Mouse (Mus musculus) liver (tissue): ENCODE data around the gene Fgd3.

ENCODE experiments used
- DNase-seq: peaks from one replicate; pipeline ENCODE4 v3.0.0-alpha.2; 2020; ENCODE audit warnings: mixed read lengths

Gene Fgd3

GRCm38 (mm10) chr13:49320040-49320439 lies at the start of gene Fgd3:
Gene Fgd3 (minus strand): TSS chr13:49320311.
- DNase-seq: no peak

GRCm38 (mm10) chr13:49369404-49369803 lies 49.3 kb upstream of the Fgd3 start:
- DNase-seq: no peak

- DNase-seq: no peak
These were observed 47.7 kb upstream of the Fgd3 start for GRCm38 (mm10) chr13:49367657-49368440.

GRCm38 (mm10) chr13:49364716-49365115 lies 44.6 kb upstream of the Fgd3 start:
- DNase-seq: no peak

GRCm38 (mm10) chr13:49362804-49363203 lies 42.7 kb upstream of the Fgd3 start:
- no peak for DNase-seq

- DNase-seq: no peak
These were observed 42.3 kb upstream of the Fgd3 start for GRCm38 (mm10) chr13:49362364-49362763.

GRCm38 (mm10) chr13:49360906-49361406 lies 40.8 kb upstream of the Fgd3 start:
- no peak for DNase-seq

- no peak for DNase-seq
These were observed 38.1 kb upstream of the Fgd3 start for GRCm38 (mm10) chr13:49358184-49358583.

- no peak for DNase-seq
These were observed 37.4 kb upstream of the Fgd3 start for GRCm38 (mm10) chr13:49357367-49358026.

- DNase-seq: no peak
These were observed 36.0 kb upstream of the Fgd3 start for GRCm38 (mm10) chr13:49356090-49356489.

- DNase-seq: no peak
These were observed 35.5 kb upstream of the Fgd3 start for GRCm38 (mm10) chr13:49355461-49356061.

- DNase-seq: no peak
These were observed 33.9 kb upstream of the Fgd3 start for GRCm38 (mm10) chr13:49353991-49354507.

- DNase-seq: no peak
These were observed 33.3 kb upstream of the Fgd3 start for GRCm38 (mm10) chr13:49353422-49353821.

GRCm38 (mm10) chr13:49352581-49353159 lies 32.6 kb upstream of the Fgd3 start:
- no peak for DNase-seq

- no peak for DNase-seq
These were observed 29.9 kb upstream of the Fgd3 start for GRCm38 (mm10) chr13:49349836-49350505.

GRCm38 (mm10) chr13:49349335-49349734 lies 29.2 kb upstream of the Fgd3 start:
- DNase-seq: no peak

- DNase-seq: no peak
These were observed 28.4 kb upstream of the Fgd3 start for GRCm38 (mm10) chr13:49348522-49348921.

GRCm38 (mm10) chr13:49345476-49345875 lies 25.4 kb upstream of the Fgd3 start:
- DNase-seq: peak; percentile 67

GRCm38 (mm10) chr13:49344567-49344966 lies 24.5 kb upstream of the Fgd3 start:
- peak; percentile 53 for DNase-seq

GRCm38 (mm10) chr13:49342723-49343100 lies 22.6 kb upstream of the Fgd3 start:
- no peak for DNase-seq

- peak; percentile 41 for DNase-seq
These were observed 22.0 kb upstream of the Fgd3 start for GRCm38 (mm10) chr13:49341831-49342722.
